Mouse (Mus musculus): Measurements from ENCODE around the gene E2f2. TPM values are rescaled to one million over a fixed set of nuclear protein-coding genes. Genes with fewer than 3 reads are reported as not detected.

The E2f2 gene
- total RNA-seq, 2 experiments from 2014 or later, result 4.3 to 6.8 TPM

GRCm38 (mm10) chr4:136195629-136196028, 23.4 kb downstream of the E2f2 start:
- DNase-seq, result no peak
- intact Hi-C loops (cut with DNase I), result no loop called here

GRCm38 (mm10) chr4:136196201-136196600, 24.0 kb downstream of the E2f2 start:
- intact Hi-C loops (cut with DNase I), result no loop called here
- DNase-seq, result no peak

- DNase-seq, result no peak
- intact Hi-C loops (cut with DNase I), result no loop called here
Observed at GRCm38 (mm10) chr4:136198846-136199245, 26.7 kb downstream of the E2f2 start.

- DNase-seq, result peak; percentile 59 to 69
- intact Hi-C loops (cut with DNase I), result loop anchor here (1.0 to 5.0 kb wide), 3 partner anchors 36 to 129 kb away; no protein-coding TSS in a partner anchor
Observed at GRCm38 (mm10) chr4:136199562-136200292, 27.5 kb downstream of the E2f2 start.

- DNase-seq, result peak; percentile 76 to 86
- intact Hi-C loops (cut with DNase I), result loop anchor here (1.0 to 5.0 kb wide), 2 partner anchors 37 to 120 kb away; no protein-coding TSS in a partner anchor
Observed at GRCm38 (mm10) chr4:136202509-136202908, 30.3 kb downstream of the E2f2 start.

GRCm38 (mm10) chr4:136204775-136205174, 32.6 kb downstream of the E2f2 start:
- no peak for DNase-seq
- intact Hi-C loops (cut with DNase I), result loop anchor here (5.0 kb wide), 1 partner anchor 118 kb away; no protein-coding TSS in a partner anchor

- intact Hi-C loops (cut with DNase I), result no loop called here
Observed at GRCm38 (mm10) chr4:136206033-136206893, 34.1 kb downstream of the E2f2 start, which contains the start of gene Asap3. Gene Asap3 (plus strand): TSS chr4:136206365.

GRCm38 (mm10) chr4:136206943-136207342, 34.7 kb downstream of the E2f2 start:
- intact Hi-C loops (cut with DNase I), result no loop called here

More at GRCm38 (mm10) chr4:136206033-136206893, 34.1 kb downstream of the E2f2 start, which contains the start of gene Asap3:
- DNase-seq, result peak; percentile 97 to 98

GRCm38 (mm10) chr4:136210931-136211330, 38.7 kb downstream of the E2f2 start:
- intact Hi-C loops (cut with DNase I), result no loop called here
- no peak for DNase-seq

More at GRCm38 (mm10) chr4:136206943-136207342, 34.7 kb downstream of the E2f2 start:
- peak; percentile 63 to 69 for DNase-seq

- intact Hi-C loops (cut with DNase I), result no loop called here
- peak in 1 of 2 experiments; percentile 31 for DNase-seq
Observed at GRCm38 (mm10) chr4:136213629-136214028, 41.4 kb downstream of the E2f2 start.

GRCm38 (mm10) chr4:136214828-136215227, 42.6 kb downstream of the E2f2 start:
- DNase-seq, result no peak
- intact Hi-C loops (cut with DNase I), result no loop called here

- intact Hi-C loops (cut with DNase I), result no loop called here
- DNase-seq, result no peak
Observed at GRCm38 (mm10) chr4:136215576-136215975, 43.4 kb downstream of the E2f2 start.

- intact Hi-C loops (cut with DNase I), result no loop called here
Observed at GRCm38 (mm10) chr4:136217063-136217462, 44.9 kb downstream of the E2f2 start.

GRCm38 (mm10) chr4:136218595-136219214, 46.5 kb downstream of the E2f2 start:
- peak; percentile 91 to 92 for DNase-seq
- intact Hi-C loops (cut with DNase I), result no loop called here

More at GRCm38 (mm10) chr4:136217063-136217462, 44.9 kb downstream of the E2f2 start:
- DNase-seq, result no peak

- DNase-seq, result peak in 1 of 2 experiments; percentile 30
- intact Hi-C loops (cut with DNase I), result no loop called here
Observed at GRCm38 (mm10) chr4:136220133-136220775, 48.1 kb downstream of the E2f2 start.

- DNase-seq, result no peak
- intact Hi-C loops (cut with DNase I), result no loop called here
Observed at GRCm38 (mm10) chr4:136223549-136224239, 51.5 kb downstream of the E2f2 start.

- intact Hi-C loops (cut with DNase I), result no loop called here
- DNase-seq, result peak in 1 of 2 experiments; percentile 24
Observed at GRCm38 (mm10) chr4:136224240-136224559, 52.0 kb downstream of the E2f2 start.

GRCm38 (mm10) chr4:136224677-136225460, 52.7 kb downstream of the E2f2 start:
- intact Hi-C loops (cut with DNase I), result no loop called here
- no peak for DNase-seq

GRCm38 (mm10) chr4:136227408-136227807, 55.2 kb downstream of the E2f2 start:
- DNase-seq, result peak in 1 of 2 experiments; percentile 45
- intact Hi-C loops (cut with DNase I), result no loop called here
